Mouse (Mus musculus) yolk sac, embryonic 10.5 days (tissue): Measurements from ENCODE around the gene Sdf2l1.

Experiments used
- DNase-seq: peaks from one replicate; pipeline ENCODE4 v3.0.0-alpha.2; 2017; ENCODE audit warnings: low spot score

The Sdf2l1 gene

GRCm38 (mm10) chr16:17124119-17124870 lies 7.9 kb downstream of the Sdf2l1 start:
- DNase-seq = peak; percentile 85

GRCm38 (mm10) chr16:17121569-17121968 lies 10.6 kb downstream of the Sdf2l1 start:
- DNase-seq = no peak

GRCm38 (mm10) chr16:17117309-17117799 lies 14.8 kb downstream of the Sdf2l1 start:
- DNase-seq = no peak

- DNase-seq = peak; percentile 85
These were observed 21.1 kb downstream of the Sdf2l1 start, which contains the start of gene Ppil2 for GRCm38 (mm10) chr16:17110771-17111743. TSS of gene Ppil2 (minus strand) at chr16:17111257.

- DNase-seq = no peak
These were observed 27.6 kb downstream of the Sdf2l1 start for GRCm38 (mm10) chr16:17104600-17104999.

GRCm38 (mm10) chr16:17102630-17103220 lies 29.5 kb downstream of the Sdf2l1 start:
- DNase-seq = no peak

GRCm38 (mm10) chr16:17096938-17097337 lies 35.2 kb downstream of the Sdf2l1 start:
- DNase-seq = peak; percentile 56

- DNase-seq = no peak
These were observed 43.8 kb downstream of the Sdf2l1 start for GRCm38 (mm10) chr16:17088346-17088745.

- DNase-seq = no peak
These were observed 45.5 kb downstream of the Sdf2l1 start for GRCm38 (mm10) chr16:17086669-17087193.

GRCm38 (mm10) chr16:17086241-17086640 lies 45.9 kb downstream of the Sdf2l1 start:
- no peak for DNase-seq

GRCm38 (mm10) chr16:17085636-17086035 lies 46.5 kb downstream of the Sdf2l1 start:
- no peak for DNase-seq

GRCm38 (mm10) chr16:17082121-17082792 lies 49.9 kb downstream of the Sdf2l1 start:
- peak; percentile 60 for DNase-seq
